Mouse (Mus musculus): ENCODE measurements around the gene Hps1.

The Hps1 gene

GRCm38 (mm10) chr19:42718101-42718500, 61.7 kb downstream of the Hps1 start:
- DNase-seq (ENCODE audit: low read depth, low spot score), result no peak

- DNase-seq (ENCODE audit: low read depth, low spot score), result no peak
Observed at GRCm38 (mm10) chr19:42717668-42718067, 62.1 kb downstream of the Hps1 start.

- DNase-seq (ENCODE audit: low read depth, low spot score), result no peak
Observed at GRCm38 (mm10) chr19:42716507-42716906, 63.3 kb downstream of the Hps1 start.

GRCm38 (mm10) chr19:42713770-42714169, 66.0 kb downstream of the Hps1 start:
- DNase-seq (ENCODE audit: low read depth, low spot score), result no peak

Data from skeletal muscle tissue, adult 2 months (tissue).